Mouse (Mus musculus) lung, postnatal 10 days (tissue): ENCODE data around the gene Bmper.

ENCODE experiments used
- DNase-seq: peaks from one replicate; pipeline ENCODE4 v3.0.0; 2021

Bmper gene

DNA sequence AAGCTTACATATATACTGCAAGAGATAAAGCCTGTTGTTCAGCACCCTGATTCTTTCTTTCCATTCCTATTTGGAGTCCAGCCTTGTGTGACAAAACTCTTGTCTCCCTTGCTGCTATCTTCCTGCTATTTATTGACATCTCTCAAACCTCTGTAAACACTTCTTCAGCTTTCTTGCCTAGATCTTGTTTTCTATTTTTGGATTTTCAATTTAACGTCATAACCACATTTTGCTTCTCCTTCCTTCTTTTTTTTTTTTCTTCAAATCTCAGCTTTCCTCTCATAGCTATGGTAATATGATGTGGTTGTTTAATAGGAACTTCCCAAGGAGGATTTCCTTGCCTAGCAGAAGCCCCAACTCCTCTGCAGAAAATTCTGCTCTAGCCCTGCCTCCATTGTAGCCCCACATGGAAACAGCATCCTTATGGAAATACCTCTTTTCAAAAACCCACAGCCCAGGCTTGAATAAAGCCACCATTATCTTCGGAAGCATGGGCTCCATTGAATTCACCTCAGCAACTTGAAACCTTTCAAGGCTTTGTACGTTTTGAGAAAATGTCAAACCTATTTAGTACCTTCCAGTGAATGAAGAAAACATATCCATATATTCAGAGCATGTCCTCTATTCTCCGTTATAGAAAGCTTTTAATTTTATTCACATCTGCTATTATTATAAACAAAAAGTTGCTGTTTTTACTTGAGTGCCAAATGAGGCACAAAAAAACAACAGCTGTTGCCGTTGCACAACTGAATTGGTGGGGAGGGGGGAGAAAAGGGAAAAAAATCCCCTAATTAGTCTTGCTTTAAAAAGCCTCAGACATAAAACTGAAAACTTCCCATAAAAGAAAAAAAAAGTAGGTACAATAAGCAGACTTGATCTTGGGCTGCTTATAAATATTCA is 155.2 kb downstream of the Bmper start:
- DNase-seq = no peak

DNA sequence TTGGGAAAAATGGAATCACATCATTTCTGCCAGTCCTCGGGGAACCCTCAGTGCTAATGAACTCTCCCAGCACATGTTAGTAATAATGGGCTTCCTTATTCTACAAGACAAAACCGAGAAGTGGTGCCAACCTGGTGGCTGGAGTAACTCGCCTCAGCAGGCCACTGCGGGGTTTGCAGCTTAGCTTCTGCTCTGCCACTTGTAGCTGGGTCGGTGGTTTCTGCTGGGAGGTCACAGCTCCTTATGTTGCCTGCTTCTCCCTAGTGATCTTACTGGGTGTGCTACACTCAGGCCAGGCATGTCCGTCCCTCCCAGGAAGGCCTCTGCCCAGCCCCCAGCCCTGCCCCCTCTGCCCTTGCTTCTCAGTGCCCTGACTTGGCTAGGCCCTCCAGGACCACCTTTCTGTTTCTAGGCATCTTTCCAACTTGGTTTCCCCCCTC is 155.9 kb downstream of the Bmper start:
- peak; percentile 32 for DNase-seq

DNA sequence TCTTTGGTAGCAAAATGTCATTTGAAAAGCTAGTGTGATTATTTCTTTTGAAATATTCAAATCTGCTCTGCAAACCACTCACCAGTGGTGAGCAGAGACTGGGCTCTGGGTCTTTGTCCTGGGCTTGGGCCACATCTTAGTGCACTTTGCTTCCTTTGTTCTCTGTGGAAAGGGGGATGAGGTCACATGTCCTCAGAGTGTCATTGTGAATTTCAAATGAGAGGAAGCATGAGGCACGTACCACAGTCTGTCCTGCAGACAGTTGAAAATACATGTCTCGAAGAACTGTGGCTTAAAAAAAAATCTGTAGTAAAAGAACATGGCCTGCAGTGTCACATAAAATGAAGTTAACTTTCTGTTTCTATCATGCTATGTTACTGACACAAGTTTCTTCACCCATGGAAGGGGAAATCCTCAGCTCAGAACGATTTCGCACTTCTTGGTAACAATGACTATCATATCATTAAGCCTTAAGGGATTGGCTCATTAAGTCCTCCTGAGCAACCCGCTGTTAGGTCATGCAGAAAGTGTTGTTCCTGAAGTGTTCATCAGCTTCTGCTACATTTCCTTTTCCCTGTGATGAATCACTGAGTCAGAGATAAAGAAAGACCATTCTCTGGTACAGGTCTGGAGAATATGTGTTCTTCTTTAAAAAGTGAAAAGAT is 157.4 kb downstream of the Bmper start:
- DNase-seq = no peak

DNA sequence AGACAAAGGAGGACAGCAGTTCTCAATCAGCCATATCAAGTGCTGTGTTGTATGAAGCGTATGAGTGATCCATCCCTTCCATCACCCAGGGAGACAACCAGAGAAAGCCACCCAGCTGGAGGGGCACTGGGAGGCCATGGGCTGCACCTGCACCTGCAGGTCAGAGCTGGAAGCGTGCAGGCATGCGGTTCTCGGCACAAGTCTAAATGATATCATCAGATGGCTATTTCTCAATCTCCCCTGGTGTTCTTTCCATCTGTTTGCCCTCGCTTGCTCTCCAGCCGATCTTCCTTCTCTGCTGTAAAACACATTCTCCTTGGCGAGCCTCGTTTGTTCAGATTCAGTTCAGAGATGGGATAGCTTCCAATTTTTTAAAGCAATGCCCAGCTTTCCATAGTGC is 160.4 kb downstream of the Bmper start:
- DNase-seq = no peak

DNA sequence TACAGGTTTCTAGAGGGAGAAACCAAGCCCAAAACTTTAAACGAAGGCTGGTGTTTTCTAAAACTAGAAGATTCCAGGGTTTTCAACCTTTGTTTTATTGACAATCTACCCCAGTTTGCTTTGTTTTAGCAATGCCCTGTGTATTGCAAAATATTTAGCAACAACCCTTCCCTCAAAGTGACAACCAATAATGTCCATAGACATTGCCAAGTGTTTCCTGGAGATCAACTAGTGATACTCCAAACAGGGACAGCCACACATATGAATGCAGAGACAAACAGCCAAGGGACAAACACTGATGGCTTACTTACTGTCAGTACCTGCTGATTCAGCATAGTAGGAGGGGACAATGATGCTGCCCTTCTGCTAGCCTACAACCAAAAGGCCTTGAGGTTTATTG is 161.0 kb downstream of the Bmper start:
- DNase-seq = no peak

DNA sequence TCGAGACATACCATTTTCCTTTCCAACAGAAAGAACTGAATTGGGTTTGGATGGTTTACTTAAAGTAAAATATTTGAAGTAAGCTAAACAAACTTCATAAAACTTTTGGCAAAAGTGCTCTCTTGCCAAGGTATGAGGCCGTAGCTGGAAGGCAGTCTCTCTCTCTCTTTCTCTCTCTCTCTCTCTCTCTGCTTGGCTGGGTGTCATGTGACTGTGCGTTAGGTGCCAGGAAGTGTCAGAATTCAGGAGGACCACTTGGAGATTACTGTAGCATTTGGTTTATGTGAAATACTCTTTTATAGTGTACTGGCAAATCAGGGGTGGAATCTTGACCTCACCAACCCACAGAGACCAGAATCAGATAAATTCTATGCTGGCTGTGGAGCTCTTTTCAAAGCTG is 162.0 kb downstream of the Bmper start:
- no peak for DNase-seq

DNA sequence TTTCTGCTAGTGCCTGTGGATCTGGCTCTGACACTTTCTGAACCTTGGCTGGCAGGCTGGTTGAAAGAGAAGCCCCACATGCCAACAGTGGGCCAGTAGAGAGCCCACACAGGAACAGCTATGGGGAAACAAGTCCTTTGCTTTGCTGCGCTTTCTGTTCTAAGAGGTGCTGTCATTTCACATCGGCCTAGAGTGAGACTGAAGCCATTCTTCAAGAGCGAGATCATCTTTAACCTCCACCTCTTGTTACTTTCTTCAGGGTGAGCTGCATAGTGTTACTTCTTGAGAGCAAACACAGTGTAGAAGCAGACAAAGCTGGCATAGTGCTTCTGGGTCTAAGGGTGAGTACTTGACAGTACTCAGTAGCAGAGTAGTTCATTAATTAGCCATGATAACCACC is 163.3 kb downstream of the Bmper start:
- DNase-seq = no peak

DNA sequence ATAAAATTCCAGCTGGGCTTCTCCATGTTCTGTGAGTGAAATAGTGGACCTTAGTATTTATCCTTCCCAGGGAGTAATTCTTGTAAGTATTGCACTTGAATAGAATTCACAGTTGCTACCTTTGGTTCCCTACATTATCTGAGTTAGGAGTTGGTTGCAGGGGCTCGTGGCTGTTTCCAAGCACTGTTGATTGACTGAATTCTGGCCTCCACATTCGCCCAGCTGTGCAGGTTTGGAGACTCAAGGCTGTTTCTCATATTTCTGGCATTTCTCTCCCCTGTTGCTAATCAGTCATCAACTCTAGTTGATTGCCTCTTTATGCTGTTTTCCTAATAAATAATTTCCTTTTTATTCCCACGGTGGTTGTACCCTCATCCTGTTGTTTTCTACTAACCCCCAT is 167.2 kb downstream of the Bmper start:
- no peak for DNase-seq

DNA sequence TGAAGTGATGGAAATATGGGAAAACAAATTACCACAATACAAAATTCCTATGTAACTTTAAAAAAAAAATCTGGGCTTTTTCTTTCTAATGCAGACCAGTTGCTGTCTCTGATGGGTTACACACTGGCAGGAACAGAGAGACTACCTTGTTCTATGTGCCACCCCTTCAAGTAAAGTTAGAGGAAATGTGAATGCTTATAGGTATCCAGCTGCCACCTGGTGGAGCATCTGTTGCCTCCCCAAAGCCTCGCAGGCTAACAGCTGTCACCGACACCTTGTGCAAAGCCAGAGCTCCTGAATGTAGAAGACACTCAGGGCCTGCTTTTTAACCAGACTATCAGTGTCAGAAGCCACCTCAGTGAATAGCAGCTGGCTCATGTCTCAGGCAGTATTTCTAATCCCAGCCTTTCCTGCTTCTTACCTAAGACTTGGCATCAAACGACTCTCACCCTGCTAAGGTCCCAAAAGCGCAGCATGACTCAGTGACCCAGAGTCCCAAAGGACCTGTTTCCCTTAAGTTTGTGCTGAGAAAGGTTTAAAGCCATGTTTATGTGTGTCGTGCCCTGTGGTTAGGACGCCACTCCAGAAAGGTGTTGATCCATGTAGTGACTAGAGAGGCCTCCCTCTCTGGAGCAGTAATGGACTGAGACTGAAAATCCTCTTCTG is 171.9 kb downstream of the Bmper start:
- peak; percentile 75 for DNase-seq

DNA sequence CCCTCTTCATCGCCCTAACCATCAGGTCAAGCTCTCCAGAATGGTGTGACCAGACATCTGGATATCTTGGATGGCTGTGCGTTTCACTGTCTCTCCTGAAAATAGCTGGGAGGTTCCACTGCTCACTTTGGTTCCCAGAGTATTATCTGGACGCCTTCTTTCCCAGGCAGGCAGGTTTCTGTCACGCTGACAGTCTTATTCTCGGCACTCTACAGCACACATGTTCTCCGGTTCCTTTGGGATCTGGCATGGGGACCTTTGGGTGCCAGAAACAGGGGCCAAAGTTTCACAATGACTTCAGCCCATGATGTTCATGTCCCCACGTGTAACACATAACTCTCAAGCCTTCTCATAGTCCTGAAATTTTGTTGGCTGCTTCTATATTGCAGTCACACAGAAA is 173.3 kb downstream of the Bmper start:
- DNase-seq = no peak

DNA sequence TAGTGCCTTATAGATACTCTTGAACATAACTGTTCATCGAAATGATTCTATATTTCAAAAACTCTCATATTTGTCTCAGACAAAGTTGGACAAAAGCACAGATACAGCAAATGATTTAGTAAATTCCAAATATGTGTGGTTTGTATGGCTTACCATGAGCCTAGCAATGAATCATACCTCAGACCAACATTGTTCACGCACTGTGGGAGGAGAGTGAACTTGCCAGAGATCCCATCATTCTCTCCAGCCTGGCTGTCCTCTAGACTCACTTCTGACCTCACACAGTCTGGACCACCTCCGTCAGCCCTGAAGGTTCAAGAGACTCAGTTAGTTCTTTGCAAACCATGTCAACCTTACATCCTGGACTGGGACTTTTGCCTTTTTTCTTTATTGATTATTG is 175.0 kb downstream of the Bmper start:
- DNase-seq = no peak

DNA sequence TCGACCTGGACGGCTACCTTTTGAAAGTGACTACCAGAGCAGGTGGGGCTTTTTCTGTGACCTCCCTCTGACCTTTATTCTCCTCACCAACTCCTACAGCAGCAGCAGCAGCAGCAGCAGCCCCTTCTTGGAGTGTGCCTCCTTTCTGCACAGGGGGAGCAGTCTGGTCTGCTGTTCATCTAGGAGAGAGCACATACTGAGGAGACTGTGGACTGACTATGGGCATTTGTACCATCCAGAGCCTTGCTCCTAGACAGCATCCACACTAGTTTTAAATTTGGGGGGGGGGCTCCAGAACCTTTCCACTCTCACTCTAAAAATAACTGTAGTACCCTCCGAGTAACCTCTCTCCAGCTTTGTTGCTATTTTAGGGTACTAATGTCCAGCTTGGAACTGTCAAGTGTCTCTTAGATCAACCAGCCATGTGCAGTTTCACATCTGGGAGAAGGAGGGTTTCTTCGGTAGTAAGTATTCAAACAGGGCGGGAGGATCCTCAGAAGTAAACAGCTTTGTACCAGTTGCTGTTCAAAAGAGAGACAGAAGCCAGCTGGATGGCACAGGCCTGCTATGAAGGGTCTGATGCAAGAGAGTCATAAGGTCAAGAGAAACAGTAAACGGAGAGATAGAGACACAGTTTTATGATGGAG is 176.9 kb downstream of the Bmper start:
- DNase-seq = peak; percentile 66

DNA sequence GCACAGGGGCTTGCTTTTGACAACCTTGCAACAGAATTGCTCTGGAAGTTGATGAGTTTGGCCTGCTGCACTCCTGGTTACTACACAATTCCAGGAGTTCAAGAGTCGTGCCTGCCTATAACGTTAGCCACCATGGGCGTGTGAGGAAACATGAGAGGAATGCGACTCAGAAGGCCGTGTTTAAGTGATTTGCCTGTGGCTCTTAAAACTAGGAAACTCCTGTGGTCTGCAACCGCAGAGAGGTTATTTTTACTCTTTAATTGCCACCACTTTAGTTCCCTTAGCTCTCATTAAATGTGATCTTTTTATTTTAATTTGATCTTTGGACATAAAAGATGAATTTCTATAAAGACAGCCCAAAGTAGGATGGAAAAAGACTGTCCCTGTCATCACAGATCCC is 184.5 kb downstream of the Bmper start:
- DNase-seq = no peak

DNA sequence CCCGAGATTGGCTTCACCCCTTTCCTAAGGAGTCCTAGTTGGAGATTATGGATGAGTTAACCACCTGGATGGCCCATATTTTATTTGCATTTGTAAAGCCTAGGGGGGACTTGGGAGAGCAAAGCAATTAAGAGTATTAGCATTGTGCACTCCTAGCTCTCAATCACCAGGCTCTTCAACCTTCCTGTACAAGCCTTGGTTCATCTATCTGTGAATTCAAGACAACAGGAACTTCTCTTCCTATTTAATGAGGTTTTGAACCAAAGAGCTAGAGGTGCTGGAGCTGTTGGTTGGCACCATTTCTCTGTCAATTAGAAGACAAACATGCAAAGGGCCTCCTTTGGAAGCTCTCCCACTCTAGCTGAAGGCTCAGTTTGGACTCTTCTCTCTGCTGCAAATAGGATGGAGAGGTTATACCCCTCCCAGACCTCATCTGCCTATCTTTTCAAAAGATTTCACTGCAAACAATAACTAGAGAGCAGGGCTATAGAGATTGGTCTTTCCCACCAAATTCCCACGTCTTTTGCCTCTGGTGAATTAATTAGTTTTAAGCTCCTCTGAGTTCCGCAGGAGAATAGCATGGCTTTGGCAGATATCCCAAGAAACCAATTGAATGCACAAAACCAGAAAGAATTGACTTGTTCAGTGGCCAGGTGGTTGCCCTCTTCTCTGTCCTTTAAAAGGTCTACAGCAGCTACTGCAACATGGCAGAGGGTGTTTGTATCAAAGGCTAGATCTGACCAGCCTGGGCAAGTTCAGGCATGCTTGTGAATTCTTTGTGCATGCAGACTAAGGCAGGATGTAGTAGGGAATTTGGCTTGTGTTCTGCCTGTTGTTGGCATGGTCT is 185.3 kb downstream of the Bmper start:
- DNase-seq = no peak

DNA sequence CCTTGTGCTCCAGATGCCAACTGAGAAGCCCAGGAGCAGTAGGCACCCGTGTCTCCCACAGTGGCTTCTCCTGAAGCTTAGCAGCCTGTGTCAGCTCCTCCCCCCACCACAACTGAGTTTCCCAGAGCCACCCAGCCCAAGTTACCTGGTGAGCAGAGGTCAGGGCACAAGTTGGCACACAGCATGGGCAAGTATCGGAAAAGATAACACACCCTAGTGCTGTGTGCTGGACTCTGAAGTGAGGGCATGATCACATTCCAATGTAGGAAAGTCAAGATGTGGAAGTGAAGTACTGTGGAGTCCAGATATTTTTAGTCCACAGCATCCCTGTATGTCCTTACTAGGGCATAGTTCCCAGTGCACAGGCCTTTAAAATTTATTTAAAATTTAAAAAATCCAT is 187.7 kb downstream of the Bmper start:
- no peak for DNase-seq

DNA sequence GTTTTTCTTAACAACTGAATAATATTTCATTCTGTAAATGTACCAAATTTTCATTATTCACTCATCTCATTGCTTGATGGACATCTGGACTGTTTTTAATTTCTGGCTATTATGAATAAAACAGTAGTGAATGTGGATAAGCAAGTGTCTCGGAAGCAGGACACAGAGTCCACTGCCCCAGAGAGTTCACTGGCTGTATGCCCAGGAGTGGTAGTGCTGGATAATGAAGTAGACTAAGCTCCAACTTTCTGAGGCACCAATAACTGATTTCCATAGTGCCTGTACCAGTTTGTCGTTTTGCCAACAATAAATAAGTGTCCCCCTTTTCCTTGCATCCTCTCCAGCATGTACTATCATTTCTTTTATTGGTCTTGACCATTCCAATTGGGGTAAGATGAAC is 190.1 kb downstream of the Bmper start:
- DNase-seq = peak; percentile 25

DNA sequence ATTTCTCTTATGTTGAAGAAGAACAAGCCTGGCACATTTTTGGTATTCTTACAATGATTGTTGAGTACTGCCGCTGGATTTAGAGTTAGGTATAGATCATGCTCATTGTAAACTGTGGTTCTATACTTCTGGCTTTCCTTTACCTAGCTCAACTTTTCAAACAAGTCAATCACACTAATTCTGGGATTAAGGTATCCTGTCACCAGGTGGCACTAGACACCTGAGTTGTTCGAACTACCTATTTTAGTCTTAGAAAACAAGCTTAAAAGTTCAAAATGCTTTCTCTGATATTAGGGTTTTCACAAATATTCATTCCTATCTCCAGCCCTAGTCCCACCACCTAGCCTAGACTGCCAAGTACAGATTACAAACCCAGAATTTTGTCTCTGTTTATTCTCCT is 196.2 kb downstream of the Bmper start:
- DNase-seq = no peak

DNA sequence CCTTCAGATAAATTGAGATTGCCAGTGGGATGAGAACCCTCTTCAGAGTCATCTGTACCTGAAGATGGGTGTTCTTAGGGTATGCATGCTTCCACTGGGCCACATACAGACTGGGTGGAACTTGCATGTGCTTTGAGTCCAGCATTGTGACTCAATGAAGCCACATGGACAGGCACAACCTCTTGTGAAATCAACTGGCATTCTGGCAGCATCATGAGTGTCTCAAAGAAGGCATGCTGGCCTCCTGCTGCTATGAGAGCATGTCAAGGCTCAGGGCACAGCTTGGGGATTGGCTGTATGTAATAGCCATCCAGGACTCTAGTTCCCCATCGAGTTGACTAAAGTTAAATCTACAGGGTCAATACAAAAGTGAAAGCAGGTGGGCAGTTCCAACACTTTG is 200.9 kb downstream of the Bmper start:
- no peak for DNase-seq

DNA sequence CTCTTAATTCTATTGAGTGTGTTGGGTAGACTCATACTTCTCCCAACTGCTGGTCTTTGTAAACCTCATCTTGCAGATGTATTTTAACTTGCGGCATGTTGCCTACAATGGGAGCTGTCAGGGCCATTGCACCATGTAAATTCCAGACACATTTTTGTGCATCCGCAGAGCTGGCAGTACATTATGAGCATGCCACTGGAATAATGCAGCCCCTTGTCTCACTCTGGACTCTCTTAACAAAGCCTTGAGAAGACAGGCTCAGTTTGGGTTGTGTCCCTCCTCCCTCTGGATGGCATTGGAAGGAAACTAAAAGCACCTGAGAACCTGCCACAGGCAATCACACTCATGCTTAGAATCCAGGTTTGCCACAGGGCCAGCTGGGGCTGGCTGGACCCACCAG is 209.8 kb downstream of the Bmper start:
- no peak for DNase-seq

DNA sequence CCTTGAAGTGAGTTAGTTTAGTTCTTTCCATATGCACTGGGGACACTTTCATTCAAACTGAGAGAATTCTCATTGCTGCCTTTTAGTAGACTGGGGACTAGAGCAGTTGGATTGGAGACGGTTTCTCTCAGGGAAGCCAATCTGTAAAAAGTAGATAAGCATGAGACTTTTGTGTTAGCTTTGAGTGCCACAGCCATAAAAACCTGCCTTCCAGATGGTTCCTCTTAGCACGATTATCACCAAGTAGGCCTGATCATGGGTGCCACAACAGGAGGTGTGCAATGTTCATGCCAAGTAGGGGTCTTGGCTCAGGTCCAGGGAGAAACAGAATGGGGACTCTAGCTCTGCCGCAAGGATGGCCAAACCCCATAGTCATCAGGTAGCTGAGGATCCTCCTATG is 210.4 kb downstream of the Bmper start:
- no peak for DNase-seq

DNA sequence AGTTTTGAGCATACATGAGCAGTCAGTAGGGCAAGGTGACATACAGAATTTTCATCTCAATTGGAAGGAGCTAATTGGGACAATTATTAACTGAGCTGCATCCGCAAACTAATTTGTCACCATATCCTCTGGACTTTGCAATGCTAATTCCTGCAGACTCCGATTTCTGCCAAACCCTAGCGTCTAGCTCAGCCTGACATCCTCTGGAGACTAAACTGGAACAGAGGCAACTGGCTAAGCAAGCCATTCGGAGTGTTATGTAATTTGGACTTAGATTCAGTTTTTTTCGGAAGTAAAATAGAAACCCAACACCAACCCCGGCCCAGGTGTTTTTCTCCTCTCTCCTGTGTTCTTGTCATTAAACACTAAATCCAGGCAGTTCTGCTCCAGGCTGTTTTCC is 213.9 kb downstream of the Bmper start:
- DNase-seq = no peak

DNA sequence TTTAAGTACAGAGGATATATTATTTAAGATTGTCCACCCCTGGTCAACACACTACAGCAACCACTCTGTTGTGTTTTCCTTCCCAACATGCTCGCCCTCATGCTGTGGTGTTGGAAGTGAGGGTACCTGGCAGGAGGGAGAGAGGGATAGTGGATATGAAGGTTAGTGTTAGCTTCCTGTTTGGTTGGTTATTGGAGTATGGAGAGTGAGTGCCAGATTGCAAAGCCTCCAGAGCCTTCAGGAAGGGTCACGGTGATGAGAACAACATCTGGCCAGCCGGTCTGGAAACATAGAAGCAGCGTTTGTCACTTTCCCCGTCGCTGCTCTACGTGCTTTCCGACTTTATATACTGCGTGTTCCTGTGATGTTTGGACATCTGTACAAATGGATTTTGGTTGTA is 215.8 kb downstream of the Bmper start:
- no peak for DNase-seq

DNA sequence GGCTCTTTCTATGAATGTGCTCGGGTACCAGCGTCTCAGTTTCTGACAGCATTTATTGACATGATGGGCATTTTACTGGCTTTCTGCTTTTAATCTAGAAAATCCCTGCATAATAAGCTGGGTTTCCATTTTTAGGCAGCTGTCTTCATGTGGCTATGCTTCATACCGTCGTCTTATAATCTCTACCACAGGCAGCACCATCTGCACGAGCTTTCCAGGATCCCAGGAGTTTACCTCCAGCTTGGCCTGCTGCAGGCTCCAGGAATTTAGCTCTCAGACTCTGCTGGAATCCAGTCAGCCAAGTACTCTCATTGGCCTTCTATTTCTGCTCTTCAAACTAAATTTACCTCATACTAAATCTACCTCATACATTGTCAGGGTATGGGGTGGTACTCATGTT is 219.3 kb downstream of the Bmper start:
- no peak for DNase-seq
